Mouse (Mus musculus) stomach, postnatal 0 days (tissue): ENCODE results near the gene Psat1.

Experiments used
- CTCF ChIP-seq: IDR thresholded peaks from 2 replicates; pipeline ENCODE4 v1.5.1; 2016; ENCODE audit warnings: antibody characterized with exemption, low read depth, mild to moderate bottlenecking, moderate library complexity
- EP300 ChIP-seq: optimal IDR thresholded peaks from 2 replicates; pipeline ENCODE3; 2016; ENCODE audit warnings: antibody characterized with exemption

DNA sequence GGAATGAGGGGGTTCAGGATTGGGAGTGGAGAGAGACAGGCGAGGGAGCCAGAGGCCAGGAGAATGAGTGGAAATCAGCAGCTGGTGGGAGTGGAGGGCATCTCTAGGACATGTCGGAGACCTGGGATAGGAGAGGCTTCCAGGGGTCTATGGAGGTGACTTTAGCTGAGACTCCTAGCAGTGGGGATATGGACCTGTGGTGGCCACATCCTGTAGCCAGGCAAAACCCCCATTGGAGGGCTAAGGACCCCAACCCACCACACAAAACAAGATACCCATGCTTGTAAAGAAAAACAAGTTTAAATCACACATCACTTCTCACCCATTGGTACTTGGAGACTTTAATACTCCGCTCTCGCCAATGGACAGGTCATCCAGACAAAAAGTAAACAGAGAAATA lies 58.7 kb downstream of the Psat1 start:
- TF ChIP-seq CTCF (no peak), EP300 (no peak)
